Mouse (Mus musculus) stomach, postnatal 0 days (tissue): ENCODE data around the gene Rpl38. TPM values are rescaled to one million over a fixed set of nuclear protein-coding genes. Genes with fewer than 3 reads are reported as not detected.
A peak's percentile ranks its signal among the peaks of the same experiment; 100 is the strongest.

Experiments
- ATAC-seq: fragments of 200-750 bp; cut with Nextera tagmentation; 2 replicates; pipeline ENCODE4 v1.8.0; 2017; ENCODE audit not compliant: low FRiP score, low TSS enrichment
- DNase-seq: peaks from one replicate; pipeline ENCODE4 v3.0.0-alpha.2; 2016; ENCODE audit warnings: low spot score
- H3K27ac ChIP-seq: fragments of 300-500 bp; sonication (generic); replicated peaks from 2 replicates; pipeline ENCODE4 v1.5.1; 2014; ENCODE audit warnings: mild to moderate bottlenecking, control low read depth
- H3K27me3 ChIP-seq: fragments of 300-500 bp; sonication (generic); 2 replicates; pipeline ENCODE4 v1.6.1; 2014; ENCODE audit warnings: low read length; ENCODE audit not compliant: control insufficient read depth, insufficient read depth
- H3K36me3 ChIP-seq: fragments of 300-500 bp; sonication (generic); 2 replicates; pipeline ENCODE4 v1.6.1; 2014; ENCODE audit warnings: low read length, mixed read lengths; ENCODE audit not compliant: control insufficient read depth, insufficient read depth
- H3K4me1 ChIP-seq: fragments of 300-500 bp; sonication (generic); replicated peaks from 2 replicates; pipeline ENCODE4 v1.6.1; 2014; ENCODE audit warnings: antibody characterized with exemption; ENCODE audit not compliant: control insufficient read depth, insufficient read depth
- H3K4me2 ChIP-seq: fragments of 300-500 bp; sonication (generic); replicated peaks from 2 replicates; pipeline ENCODE4 v1.6.1; 2014; ENCODE audit warnings: low read depth, mild to moderate bottlenecking, control low read depth, moderate library complexity
- H3K4me3 ChIP-seq: fragments of 300-500 bp; sonication (generic); 2 replicates; pipeline ENCODE4 v1.5.1; 2014; ENCODE audit warnings: low read depth, low read length, control low read depth
- H3K9ac ChIP-seq: fragments of 300-500 bp; sonication (generic); 2 replicates; pipeline ENCODE4 v1.6.1; 2014; ENCODE audit warnings: mild to moderate bottlenecking, low read length, control low read depth, mixed read lengths
- H3K9me3 ChIP-seq: fragments of 300-500 bp; sonication (generic); 2 replicates; pipeline ENCODE4 v1.6.1; 2016; ENCODE audit warnings: low read length; ENCODE audit not compliant: control insufficient read depth
- CTCF ChIP-seq: IDR thresholded peaks from 2 replicates; pipeline ENCODE4 v1.5.1; 2016; ENCODE audit warnings: antibody characterized with exemption, low read depth, mild to moderate bottlenecking, moderate library complexity
- EP300 ChIP-seq: optimal IDR thresholded peaks from 2 replicates; pipeline ENCODE3; 2016; ENCODE audit warnings: antibody characterized with exemption
- WGBS: fragments of 180-500 bp; shearing (Covaris S2); extraction: QIAGEN DNeasy Blood & Tissue Kit; methylation state at CpG from one replicate; pipeline ENCODE4 v1.1.7; 2014; 5-methylcytosine and 5-hydroxymethylcytosine counted together
- polyA plus RNA-seq: library from polyadenylated mRNA; unstranded; fragments of >200 nt; fragmentation: Nextera tagmentation; extraction: Ambion mirVana; gene quantifications from 2 replicates; pipeline ENCODE4 v1.2.1, GENCODE M21; 2015

The Rpl38 gene
- 1,058 and 1,265 TPM in 2 replicates for polyA plus RNA-seq

DNA sequence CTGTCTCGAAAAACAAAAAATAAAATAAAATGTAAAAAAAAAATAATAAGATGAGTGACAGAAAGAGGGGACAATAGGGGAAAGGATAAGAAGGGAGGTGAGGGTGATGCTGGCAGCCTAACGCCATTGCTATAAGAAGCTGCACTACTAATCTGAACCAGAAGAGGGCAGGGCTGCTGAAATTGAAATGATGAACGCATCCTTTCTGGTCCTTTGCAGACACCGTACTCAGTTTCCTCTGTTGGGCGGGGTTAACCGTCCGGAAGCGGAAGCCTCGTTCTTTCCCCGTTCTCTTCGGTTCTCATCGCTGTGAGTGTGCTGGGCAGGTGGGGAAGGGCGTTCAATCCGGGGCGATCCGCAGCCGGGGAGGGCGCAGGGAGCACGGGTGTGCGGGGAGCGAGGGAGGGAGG, at the start of gene Rpl38:
Rpl38 (plus strand) TSS at position 224 of the 410 bp plus-strand sequence.
- TF ChIP-seq EP300: no peak
- TF ChIP-seq CTCF: peak; percentile 90
- Histone ChIP-seq H3K36me3 (peaks cover 22% of the 10 kb centered on the region), H3K4me3 (peak within 1 kb of the TSS; percentile 78), H3K4me1 (peaks cover 7% of the 10 kb centered on the region; the same call in 1 of the 2 replicates), H3K4me2 (peak within 1 kb of the TSS; percentile 82), H3K9ac (peak within 1 kb of the TSS; percentile 93), H3K9me3 (no peaks in the 10 kb centered on the region), H3K27me3 (no peaks in the 10 kb centered on the region), H3K27ac (peak within 1 kb of the TSS; percentile 96)
- 0% methylated on average over 12 of the region's 21 CpGs for WGBS
- DNase-seq (peak; percentile 91), ATAC-seq (peak; percentile 87)

DNA sequence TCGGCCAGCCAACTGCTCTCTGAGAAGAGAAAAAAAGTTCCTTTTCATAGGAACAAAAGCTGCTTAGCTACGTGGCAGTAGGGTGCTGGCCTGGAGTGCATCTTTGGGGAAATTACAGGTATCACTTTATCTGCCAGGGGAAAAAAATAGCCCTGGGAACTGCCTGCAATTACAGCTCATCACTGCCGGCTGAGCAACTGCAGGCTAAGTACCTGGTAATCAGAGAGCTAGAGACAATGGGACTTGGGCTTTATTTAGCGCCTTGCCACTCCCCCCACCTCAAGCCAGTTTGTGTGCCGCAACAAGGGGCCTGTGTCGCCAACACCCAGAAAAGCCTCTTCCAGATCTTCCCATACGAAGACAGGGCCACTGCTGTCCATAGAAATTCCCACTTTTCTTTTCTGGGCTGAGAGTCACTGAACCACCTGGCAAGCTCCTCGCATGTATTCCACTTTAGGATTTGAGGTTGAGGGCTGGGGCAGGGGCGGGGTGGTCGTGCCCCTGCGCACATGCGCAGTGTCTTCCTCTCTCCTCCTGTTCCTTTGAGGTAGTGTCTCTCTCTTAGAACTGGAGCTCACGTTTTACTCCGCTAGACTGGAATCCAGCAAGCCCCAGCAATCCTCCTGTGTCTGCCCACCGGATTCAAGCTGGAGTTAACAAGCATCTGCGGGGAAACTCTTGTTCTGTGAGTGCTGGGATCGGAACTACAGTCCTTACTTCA, 49.5 kb upstream of the Rpl38 start:
- Histone ChIP-seq H3K27me3 (no peaks in the 10 kb centered on the region), H3K27ac (no peak overlapping the region), H3K9me3 (no peaks in the 10 kb centered on the region), H3K4me2 (no peak overlapping the region), H3K4me3 (no peak overlapping the region), H3K36me3 (no peaks in the 10 kb centered on the region), H3K9ac (no peak overlapping the region), H3K4me1 (no peaks in the 10 kb centered on the region)
- WGBS: 59% methylated on average over 17 of the region's 17 CpGs
- no peak for DNase-seq
- TF ChIP-seq CTCF (no peak), EP300 (no peak)
- ATAC-seq: no peak

DNA sequence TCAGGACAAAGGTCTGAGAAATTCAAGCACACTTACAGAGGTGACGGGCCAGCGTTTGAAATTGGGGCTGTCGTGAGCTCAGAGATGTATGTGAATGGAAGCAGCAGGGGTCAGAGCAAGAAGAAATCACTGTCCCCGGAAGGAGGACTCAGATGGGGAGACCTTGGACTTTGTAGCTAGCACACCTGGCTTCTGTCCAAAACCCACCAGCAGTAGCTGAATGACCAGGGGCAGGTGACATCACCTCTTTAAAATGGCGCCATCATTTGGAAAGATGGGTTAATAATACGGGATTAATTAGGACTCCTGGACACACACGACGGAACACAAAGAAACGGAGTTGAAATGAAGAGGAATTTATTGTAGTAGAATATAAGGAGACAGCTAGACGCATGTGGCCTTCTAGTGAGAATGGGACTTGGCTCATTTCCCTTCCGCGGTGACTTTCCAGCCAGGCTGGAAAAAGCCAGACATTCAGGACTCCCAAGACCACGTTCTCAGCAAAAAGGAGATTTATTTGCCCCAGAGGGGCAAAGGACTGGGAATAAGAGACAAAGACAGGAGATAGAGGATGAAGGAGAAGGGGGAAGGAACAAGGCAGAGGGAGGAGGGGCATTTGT, 42.1 kb upstream of the Rpl38 start:
- H3K4me3 ChIP-seq: no peak overlapping the region
- DNase-seq (no peak), ATAC-seq (no peak)
- H3K36me3 ChIP-seq: no peaks in the 10 kb centered on the region
- WGBS: 78% methylated on average over 13 of the region's 13 CpGs
- no peaks in the 10 kb centered on the region for H3K27me3 ChIP-seq
- no peak overlapping the region for H3K4me2 ChIP-seq
- H3K27ac ChIP-seq: no peak overlapping the region
- no peak overlapping the region for H3K9ac ChIP-seq
- peaks cover 2% of the 10 kb centered on the region; the same call in 1 of the 2 replicates for H3K9me3 ChIP-seq
- no peaks in the 10 kb centered on the region for H3K4me1 ChIP-seq
- TF ChIP-seq CTCF (no peak), EP300 (no peak)

DNA sequence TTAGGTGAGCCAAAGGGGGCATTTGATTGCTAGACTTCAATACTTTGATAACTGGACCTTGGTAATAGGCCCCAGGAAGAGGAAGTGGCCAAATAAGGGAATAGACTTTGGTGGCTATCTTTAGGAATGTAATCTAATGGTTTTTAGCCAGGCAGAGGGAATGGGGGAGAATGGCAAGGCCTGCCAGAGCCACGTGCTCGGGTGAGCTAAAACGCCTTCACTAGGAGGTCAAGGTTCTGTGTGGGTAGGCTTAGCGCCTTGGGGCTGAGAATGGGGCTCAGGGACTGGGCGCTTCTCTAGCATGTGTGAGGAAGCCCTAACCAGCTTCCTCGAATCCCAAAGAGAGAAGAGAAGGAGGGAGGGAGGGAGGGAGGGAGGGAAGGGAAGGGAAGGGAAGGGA, 41.3 kb upstream of the Rpl38 start:
- Histone ChIP-seq H3K4me1 (no peaks in the 10 kb centered on the region), H3K9ac (no peak overlapping the region), H3K4me2 (no peak overlapping the region), H3K4me3 (no peak overlapping the region), H3K9me3 (peaks cover 2% of the 10 kb centered on the region; the same call in 1 of the 2 replicates), H3K27ac (no peak overlapping the region), H3K36me3 (no peaks in the 10 kb centered on the region), H3K27me3 (no peaks in the 10 kb centered on the region)
- DNase-seq: no peak
- WGBS: 65% methylated on average over 4 of the region's 6 CpGs
- TF ChIP-seq EP300 (no peak), CTCF (no peak)
- no peak for ATAC-seq

DNA sequence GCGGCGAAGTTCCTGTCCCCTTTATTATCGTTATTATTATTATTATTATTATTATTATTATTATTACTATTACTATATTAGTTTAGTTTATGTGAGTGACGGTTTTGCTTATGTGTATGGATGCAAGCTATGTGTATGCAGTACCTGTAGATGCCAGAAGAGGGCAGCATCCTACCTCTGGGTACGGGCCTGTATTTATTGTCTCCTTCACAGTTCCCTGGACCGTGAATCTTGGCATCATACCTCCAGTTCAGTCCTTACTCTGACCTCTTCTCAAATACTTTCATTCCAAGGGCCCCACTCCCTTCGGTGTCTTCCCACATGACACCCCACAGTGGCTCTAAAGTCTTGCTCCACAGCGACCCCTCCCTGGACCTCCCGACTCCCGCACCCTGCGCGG, 40.3 kb upstream of the Rpl38 start:
- no peak for ATAC-seq
- no peaks in the 10 kb centered on the region for H3K27me3 ChIP-seq
- H3K4me3 ChIP-seq: no peak overlapping the region
- no peak overlapping the region for H3K4me2 ChIP-seq
- no peak for TF ChIP-seq EP300
- peak; percentile 60 for TF ChIP-seq CTCF
- H3K9ac ChIP-seq: no peak overlapping the region
- H3K4me1 ChIP-seq: no peaks in the 10 kb centered on the region
- no peak for DNase-seq
- 74% methylated on average over 12 of the region's 12 CpGs for WGBS
- H3K27ac ChIP-seq: no peak overlapping the region
- no peaks in the 10 kb centered on the region for H3K36me3 ChIP-seq
- peaks cover 2% of the 10 kb centered on the region; the same call in 1 of the 2 replicates for H3K9me3 ChIP-seq

DNA sequence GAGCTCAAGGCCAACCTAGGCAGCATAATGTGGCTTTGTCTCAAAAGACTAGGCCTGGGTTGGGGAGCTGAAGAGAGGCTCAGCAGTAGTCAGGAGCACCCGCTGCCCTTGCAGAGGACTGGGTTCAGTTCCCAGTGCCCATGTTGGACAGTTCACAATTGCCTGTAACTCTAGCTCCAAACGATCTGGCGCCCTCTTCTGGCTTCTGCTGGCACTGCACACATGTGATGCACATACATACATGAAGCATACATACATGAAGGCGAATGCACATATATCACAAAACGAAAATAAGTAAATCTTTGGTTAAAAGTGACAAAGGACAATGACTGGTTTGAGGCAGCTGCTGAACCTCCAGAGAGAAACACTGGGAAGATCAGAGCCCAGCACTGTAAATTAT, 38.3 kb upstream of the Rpl38 start:
- Histone ChIP-seq H3K4me3 (no peak overlapping the region), H3K4me2 (no peak overlapping the region), H3K4me1 (no peaks in the 10 kb centered on the region), H3K36me3 (no peaks in the 10 kb centered on the region), H3K9ac (no peak overlapping the region), H3K27ac (no peak overlapping the region), H3K9me3 (peaks cover 2% of the 10 kb centered on the region; the same call in 1 of the 2 replicates), H3K27me3 (no peaks in the 10 kb centered on the region)
- DNase-seq (no peak), ATAC-seq (no peak)
- TF ChIP-seq CTCF (peak; percentile 44), EP300 (no peak)
- 80% methylated on average over 5 of the region's 5 CpGs for WGBS
